Mouse (Mus musculus): Measurements from ENCODE around the gene Metap1d. TPM values are rescaled to one million over a fixed set of nuclear protein-coding genes. Genes with fewer than 3 reads are reported as not detected.

Gene Metap1d
- total and polyA plus RNA-seq, 3 experiments: 19.5 to 28.5 TPM; not detected in 1

DNA sequence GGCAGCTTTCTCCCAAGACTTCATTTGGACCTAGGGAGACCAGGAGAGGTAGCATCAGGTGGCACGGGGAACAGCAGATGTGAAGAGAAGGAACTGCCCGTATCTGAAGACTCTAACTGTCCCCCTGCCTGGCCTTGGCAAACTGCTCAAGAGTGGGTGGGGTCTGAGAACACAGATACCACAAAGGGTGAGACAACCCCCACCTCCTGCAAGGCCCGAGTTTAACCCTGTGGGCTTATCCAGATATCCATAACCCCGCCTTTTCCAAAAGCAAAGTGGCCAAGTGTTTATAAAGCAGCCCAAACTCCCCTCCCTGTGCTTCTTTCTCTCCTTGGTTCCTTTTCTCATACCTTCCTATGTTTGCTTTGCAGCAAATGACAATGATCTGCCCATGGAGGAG lies 70.4 kb downstream of the Metap1d start (continued):
- TF ChIP-seq E2F4 (IDR thresholded peaks at IDR 0.05; ENCODE audit: borderline replicate concordance, low read depth, low read length) (no peak), BHLHE40 (IDR thresholded peaks at IDR 0.05; ENCODE audit: borderline replicate concordance, low read depth, low read length) (no peak), ZC3H11A (IDR thresholded peaks at IDR 0.05; ENCODE audit: low read depth, low read length) (no peak), POLR2AphosphoS5 (IDR thresholded peaks at IDR 0.05; ENCODE audit: borderline replicate concordance, low read depth, low read length) (no peak), MYB (IDR thresholded peaks at IDR 0.05; ENCODE audit: low read depth, low read length) (no peak), MYC (IDR thresholded peaks at IDR 0.05; ENCODE audit: low read depth, low read length) (no peak), JUND (IDR thresholded peaks at IDR 0.05; ENCODE audit: low read depth, low read length) (no peak), POLR2A (IDR thresholded peaks at IDR 0.05; ENCODE audit: control insufficient read depth in 1 of 2, insufficient read depth in 1 of 2, low read depth in 1 of 2, low read length in 2 of 2, poor library complexity in 1 of 2) (no peak; a peak in 1 of 4 replicates), MAX (IDR thresholded peaks at IDR 0.05; ENCODE audit: low read length) (no peak), MAFK (IDR thresholded peaks at IDR 0.05; ENCODE audit: borderline replicate concordance, low read depth, low read length) (no peak), UBTF (IDR thresholded peaks at IDR 0.05; ENCODE audit: borderline replicate concordance, insufficient read depth, low read depth, low read length) (no peak), ELF1 (IDR thresholded peaks at IDR 0.05; ENCODE audit: low read depth, low read length) (no peak), RCOR1 (IDR thresholded peaks at IDR 0.05; ENCODE audit: low read depth, low read length) (no peak; the same call in 1 of the 2 replicates), ZMIZ1 (IDR thresholded peaks at IDR 0.05; ENCODE audit: low read depth, low read length) (no peak; the same call in 1 of the 2 replicates), MAZ (IDR thresholded peaks at IDR 0.05; ENCODE audit: low read depth, low read length) (0 out of 2 replicates have a peak, but pooled peaks have one; percentile 62), TBP (IDR thresholded peaks at IDR 0.05; ENCODE audit: low read depth, low read length) (0 out of 2 replicates have a peak, but pooled peaks have one; percentile 25), HCFC1 (IDR thresholded peaks at IDR 0.05; ENCODE audit: low read depth, low read length) (no peak)

DNA sequence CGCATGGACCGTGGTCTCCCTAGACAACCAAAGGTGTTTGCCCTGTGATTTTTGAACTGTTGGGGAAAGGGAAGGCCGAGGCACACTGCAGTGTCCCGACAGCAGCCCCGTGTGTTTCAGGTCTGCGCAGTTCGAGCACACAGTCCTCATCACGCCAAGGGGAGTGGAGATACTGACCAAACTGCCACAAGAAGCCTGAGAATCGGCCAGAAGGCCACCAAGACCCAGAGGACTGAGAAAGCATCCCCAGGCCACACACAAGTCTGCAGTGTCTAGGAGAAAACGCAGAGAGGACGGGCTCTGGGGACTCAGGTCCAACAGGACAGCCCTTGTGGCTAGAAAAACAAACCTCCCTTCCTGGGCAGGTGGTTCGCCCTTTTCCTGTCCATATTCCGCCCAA lies 71.7 kb downstream of the Metap1d start:
- Histone ChIP-seq H3K27me3 (ENCODE audit: control insufficient read depth in 1 of 2, insufficient read depth in 2 of 2, low read length in 2 of 2) (no peaks in the 10 kb centered on the region), H3K36me3 (ENCODE audit: control insufficient read depth in 1 of 2, insufficient read depth in 2 of 2, low read length in 2 of 2) (peaks cover 0 to 27% of the 10 kb centered on the region in 2 experiments; a peak in 2 of 4 replicates), H3K9ac (ENCODE audit: control insufficient read depth, low read depth, low read length, poor library complexity, severe bottlenecking) (no peak overlapping the region), H3K4me3 (ENCODE audit: control insufficient read depth in 1 of 2, insufficient read depth in 1 of 2, low read depth in 2 of 2, low read length in 2 of 2) (no peak overlapping the region), H3K27ac (ENCODE audit: control insufficient read depth, low read depth, low read length) (no peak overlapping the region), H3K79me2 (ENCODE audit: control insufficient read depth, insufficient read depth, low read length, poor library complexity) (peaks cover 4% of the 10 kb centered on the region; the same call in 1 of the 2 replicates), H3K4me1 (ENCODE audit: control insufficient read depth in 1 of 2, insufficient read depth in 2 of 2, low read length in 2 of 2) (peaks cover 14 to 24% of the 10 kb centered on the region in 2 experiments), H3K9me3 (replicated peaks; ENCODE audit: insufficient read depth, low read length) (no peaks in the 10 kb centered on the region)
- TF ChIP-seq USF2 (IDR thresholded peaks at IDR 0.05; ENCODE audit: borderline replicate concordance in 1 of 2, insufficient read depth in 1 of 2, low read depth in 1 of 2, low read length in 2 of 2): no peak
- TF ChIP-seq POLR2AphosphoS2 (IDR thresholded peaks at IDR 0.05; ENCODE audit: low read length): no peak
- TF ChIP-seq MAZ (IDR thresholded peaks at IDR 0.05; ENCODE audit: low read depth, low read length): no peak
- TF ChIP-seq CHD2 (IDR thresholded peaks at IDR 0.05; ENCODE audit: low read length): no peak
- no peak for TF ChIP-seq RAD21 (IDR thresholded peaks at IDR 0.05; ENCODE audit: low read depth, low read length)
- TF ChIP-seq GABPA (IDR thresholded peaks at IDR 0.05; ENCODE audit: low read depth, low read length): no peak
- no peak for TF ChIP-seq GATA1 (IDR thresholded peaks at IDR 0.05; ENCODE audit: low read depth, low read length)
- TF ChIP-seq ZC3H11A (IDR thresholded peaks at IDR 0.05; ENCODE audit: low read depth, low read length): no peak
- no peak for TF ChIP-seq UBTF (IDR thresholded peaks at IDR 0.05; ENCODE audit: borderline replicate concordance, insufficient read depth, low read depth, low read length)
- DNase-seq (ENCODE audit: low read depth, low spot score): no peak

Measured in MEL (cell line).